Mouse (Mus musculus) heart, embryonic 11.5 days (tissue): ENCODE data around the gene Actb. TPM values are rescaled to one million over a fixed set of nuclear protein-coding genes. Genes with fewer than 3 reads are reported as not detected.

ENCODE experiments used
- ATAC-seq: fragments of 200-750 bp; cut with Nextera tagmentation; replicated peaks from 2 replicates; pipeline ENCODE4 v1.8.0; 2017; ENCODE audit warnings: moderate library complexity; ENCODE audit not compliant: insufficient number of reproducible peaks, low FRiP score, low TSS enrichment
- H3K27ac ChIP-seq: fragments of 300-500 bp; sonication (generic); 2 replicates; pipeline ENCODE4 v1.5.1; 2014; ENCODE audit warnings: mild to moderate bottlenecking, low read depth, low read length
- H3K27me3 ChIP-seq: fragments of 300-500 bp; sonication (generic); 2 replicates; pipeline ENCODE4 v1.6.1; 2014; ENCODE audit warnings: mild to moderate bottlenecking, low read length, mixed read lengths; ENCODE audit not compliant: control insufficient read depth, insufficient read depth
- H3K36me3 ChIP-seq: fragments of 300-500 bp; sonication (generic); 2 replicates; pipeline ENCODE4 v1.6.1; 2014; ENCODE audit warnings: mild to moderate bottlenecking, low read length, moderate library complexity, mixed read lengths; ENCODE audit not compliant: control insufficient read depth, insufficient read depth
- H3K4me1 ChIP-seq: fragments of 300-500 bp; sonication (generic); 2 replicates; pipeline ENCODE4 v1.6.1; 2014; ENCODE audit warnings: low read length; ENCODE audit not compliant: control insufficient read depth, insufficient read depth
- H3K4me2 ChIP-seq: fragments of 300-500 bp; sonication (generic); 2 replicates; pipeline ENCODE4 v1.6.1; 2014; ENCODE audit warnings: mild to moderate bottlenecking, moderate library complexity
- H3K4me3 ChIP-seq: fragments of 300-500 bp; sonication (generic); 2 replicates; pipeline ENCODE4 v1.5.1; 2014; ENCODE audit warnings: low read depth, low read length
- H3K9ac ChIP-seq: fragments of 300-500 bp; sonication (generic); 2 replicates; pipeline ENCODE4 v1.6.1; 2014; ENCODE audit warnings: mild to moderate bottlenecking, low read depth, low read length, moderate library complexity
- H3K9me3 ChIP-seq: fragments of 300-500 bp; sonication (generic); replicated peaks from 2 replicates; pipeline ENCODE4 v1.6.1; 2016; ENCODE audit warnings: low read length; ENCODE audit not compliant: control insufficient read depth
- WGBS: fragments of 180-500 bp; shearing (Covaris S2); extraction: QIAGEN DNeasy Blood & Tissue Kit; methylation state at CpG from one replicate; pipeline ENCODE4 v1.1.7; 2014; ENCODE audit not compliant: insufficient replicate concordance; 5-methylcytosine and 5-hydroxymethylcytosine counted together
- polyA plus RNA-seq: library from polyadenylated mRNA; unstranded; fragments of >200 nt; fragmentation: Nextera tagmentation; extraction: Ambion mirVana; gene quantifications from 2 replicates; pipeline ENCODE4 v1.2.1, GENCODE M21; 2014

Gene Actb
- polyA plus RNA-seq, 1 experiment from 2014 or later, result 8,290 TPM

DNA sequence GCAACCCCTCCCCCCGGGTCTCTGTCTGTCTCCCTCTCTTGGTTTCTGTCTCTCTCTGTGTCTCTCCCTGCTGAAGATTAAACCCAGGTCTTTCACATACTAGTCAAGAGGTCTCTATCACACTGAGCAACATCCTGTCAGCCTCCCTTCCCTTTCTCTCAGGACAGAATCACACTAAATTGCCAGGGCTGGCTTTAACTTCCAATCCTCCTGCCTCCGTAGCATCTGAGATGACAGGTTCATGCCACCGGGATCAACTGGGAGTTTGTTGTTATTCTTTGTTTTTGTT lies 20.3 kb upstream of the Actb start:
- H3K4me3 ChIP-seq, result no peak overlapping the region
- H3K4me1 ChIP-seq, result peaks cover 38% of the 10 kb centered on the region
- H3K9me3 ChIP-seq, result no peaks in the 10 kb centered on the region
- ATAC-seq, result no peak
- peak overlapping the region; percentile 62 for H3K9ac ChIP-seq
- no peaks in the 10 kb centered on the region for H3K27me3 ChIP-seq
- peak overlapping the region; percentile 93 for H3K27ac ChIP-seq
- WGBS, result 31% methylated on average over 3 of the region's 3 CpGs
- H3K36me3 ChIP-seq, result no peaks in the 10 kb centered on the region
- peak overlapping the region; percentile 46 for H3K4me2 ChIP-seq

DNA sequence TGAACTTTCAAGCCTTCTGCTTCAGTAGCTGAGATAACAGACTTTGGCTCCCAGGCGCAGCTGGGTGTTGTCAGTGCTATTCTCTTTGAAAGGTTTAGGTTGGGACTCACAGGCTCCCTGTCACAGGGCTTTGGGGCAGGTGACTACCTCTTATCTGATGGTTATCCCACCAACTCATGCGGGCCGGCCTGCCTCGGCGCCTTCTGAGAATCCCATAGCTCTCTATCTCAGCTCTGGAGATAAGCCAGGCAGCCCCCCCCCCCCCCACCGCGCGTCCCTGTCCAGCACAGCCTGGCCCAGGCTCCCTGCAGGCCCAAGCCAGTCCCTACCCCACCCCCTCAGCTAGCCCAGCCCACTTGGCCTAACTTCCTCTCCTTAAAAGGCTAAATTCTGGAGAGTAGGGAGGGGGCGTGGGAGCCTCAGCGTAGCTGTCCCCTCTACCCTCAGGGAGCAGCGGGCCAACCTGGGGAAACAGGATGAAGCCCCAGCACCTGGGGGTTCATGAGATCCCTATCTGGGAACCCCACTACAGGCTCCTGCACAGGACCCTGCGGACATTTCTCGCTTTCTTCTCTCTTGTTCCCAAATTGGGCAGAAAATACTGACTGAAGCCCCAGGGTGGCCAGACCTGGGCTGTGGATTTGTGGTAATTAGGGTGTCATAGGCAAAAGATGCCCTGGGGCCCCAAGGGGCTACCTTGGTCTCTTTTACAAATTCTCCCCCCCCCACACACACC lies 19.8 kb upstream of the Actb start:
- Histone ChIP-seq H3K27ac (peak overlapping the region; percentile 93), H3K9me3 (no peaks in the 10 kb centered on the region), H3K36me3 (no peaks in the 10 kb centered on the region), H3K27me3 (no peaks in the 10 kb centered on the region), H3K9ac (peak overlapping the region; percentile 62), H3K4me1 (peaks cover 36% of the 10 kb centered on the region), H3K4me3 (no peak overlapping the region), H3K4me2 (peak overlapping the region; percentile 46)
- ATAC-seq, result peak; percentile 77
- WGBS, result 4% methylated on average over 13 of the region's 13 CpGs

DNA sequence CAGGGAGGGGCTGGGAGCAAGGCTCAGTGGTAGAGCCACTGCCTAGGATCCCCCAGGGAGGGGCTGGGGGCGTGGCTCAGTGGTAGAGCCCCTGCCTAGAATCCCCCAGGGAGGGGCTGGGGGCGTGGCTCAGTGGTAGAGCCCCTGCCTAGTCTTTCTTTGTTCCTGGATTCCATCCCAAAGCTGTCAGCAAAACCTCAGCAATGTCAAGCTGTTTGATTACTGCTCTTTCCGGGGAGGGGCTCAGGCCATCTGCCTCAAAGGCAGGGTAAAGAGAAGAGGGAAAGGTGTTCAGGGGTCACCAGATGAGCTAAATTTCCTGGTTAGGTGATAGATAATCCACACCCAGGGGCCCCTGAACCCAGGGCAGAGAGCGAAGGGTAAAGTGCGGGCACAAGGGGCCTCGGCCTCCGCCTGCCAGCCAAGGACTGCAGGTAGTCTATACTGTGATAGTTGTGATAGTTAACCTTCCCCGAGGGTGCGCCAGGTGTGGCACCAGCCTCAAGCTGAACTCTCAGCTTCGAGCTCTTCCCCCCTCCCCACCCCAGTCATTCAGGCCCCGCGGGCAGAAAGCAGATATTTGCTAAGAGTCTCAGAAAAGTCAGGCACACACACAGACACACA lies 17.9 kb upstream of the Actb start:
- ATAC-seq, result no peak
- no peak overlapping the region for H3K27ac ChIP-seq
- H3K9ac ChIP-seq, result no peak overlapping the region
- H3K27me3 ChIP-seq, result no peaks in the 10 kb centered on the region
- no peaks in the 10 kb centered on the region for H3K36me3 ChIP-seq
- peaks cover 40% of the 10 kb centered on the region for H3K4me1 ChIP-seq
- no peaks in the 10 kb centered on the region for H3K9me3 ChIP-seq
- 69% methylated on average over 11 of the region's 12 CpGs for WGBS
- H3K4me3 ChIP-seq, result no peak overlapping the region
- no peak overlapping the region for H3K4me2 ChIP-seq

DNA sequence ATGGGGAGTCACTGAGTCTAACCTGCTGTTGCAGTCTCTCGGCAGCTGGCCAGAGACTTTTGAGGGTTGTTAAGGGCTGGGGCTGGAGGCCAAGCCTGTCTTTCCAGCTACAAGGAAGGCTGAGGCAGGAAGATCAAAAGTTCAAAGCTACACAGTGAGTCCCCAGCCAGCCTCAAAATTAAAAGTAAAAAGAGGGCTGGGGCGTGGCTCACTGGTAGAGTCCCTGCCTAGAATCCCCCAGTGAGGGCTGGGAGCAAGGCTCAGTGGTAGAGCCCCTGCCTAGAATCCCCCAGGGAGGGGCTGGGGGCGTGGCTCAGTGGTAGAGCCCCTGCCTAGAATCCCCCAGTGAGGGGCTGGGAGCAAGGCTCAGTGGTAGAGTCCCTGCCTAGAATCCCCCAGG lies 17.2 kb upstream of the Actb start:
- no peaks in the 10 kb centered on the region for H3K9me3 ChIP-seq
- peaks cover 37% of the 10 kb centered on the region for H3K4me1 ChIP-seq
- 71% methylated on average over 3 of the region's 3 CpGs for WGBS

DNA sequence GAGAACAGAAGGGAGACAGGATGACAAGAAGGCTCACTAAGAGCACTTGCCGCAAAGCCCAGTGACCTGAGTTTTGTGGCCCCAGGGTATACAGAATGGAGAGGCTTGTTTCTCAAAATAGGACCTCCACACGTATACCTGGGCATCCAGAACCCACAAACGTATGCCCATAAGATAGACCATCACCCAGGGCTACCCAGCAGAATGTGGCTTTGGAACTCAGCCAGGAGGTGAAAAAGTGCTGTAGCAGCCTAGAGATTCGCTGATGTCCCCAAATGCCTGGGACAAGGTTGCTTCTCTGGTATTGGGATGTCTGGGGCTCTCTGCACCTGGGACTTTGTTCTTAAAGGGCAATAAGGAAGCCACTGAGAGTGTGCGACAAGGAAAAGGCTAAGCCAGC lies 15.7 kb upstream of the Actb start:
- Histone ChIP-seq H3K27ac (no peak overlapping the region; the same call in 1 of the 2 replicates), H3K27me3 (no peaks in the 10 kb centered on the region), H3K4me2 (no peak overlapping the region), H3K4me3 (no peak overlapping the region), H3K4me1 (peaks cover 29% of the 10 kb centered on the region), H3K9me3 (no peaks in the 10 kb centered on the region), H3K9ac (no peak overlapping the region), H3K36me3 (no peaks in the 10 kb centered on the region)
- no peak for ATAC-seq
- 91% methylated on average over 5 of the region's 5 CpGs for WGBS

More for the DNA sequence above, 17.2 kb upstream of the Actb start:
- no peak overlapping the region for H3K9ac ChIP-seq
- H3K4me2 ChIP-seq, result no peak overlapping the region
- no peak overlapping the region for H3K27ac ChIP-seq
- no peaks in the 10 kb centered on the region for H3K36me3 ChIP-seq
- ATAC-seq, result no peak
- H3K27me3 ChIP-seq, result no peaks in the 10 kb centered on the region
- no peak overlapping the region for H3K4me3 ChIP-seq

DNA sequence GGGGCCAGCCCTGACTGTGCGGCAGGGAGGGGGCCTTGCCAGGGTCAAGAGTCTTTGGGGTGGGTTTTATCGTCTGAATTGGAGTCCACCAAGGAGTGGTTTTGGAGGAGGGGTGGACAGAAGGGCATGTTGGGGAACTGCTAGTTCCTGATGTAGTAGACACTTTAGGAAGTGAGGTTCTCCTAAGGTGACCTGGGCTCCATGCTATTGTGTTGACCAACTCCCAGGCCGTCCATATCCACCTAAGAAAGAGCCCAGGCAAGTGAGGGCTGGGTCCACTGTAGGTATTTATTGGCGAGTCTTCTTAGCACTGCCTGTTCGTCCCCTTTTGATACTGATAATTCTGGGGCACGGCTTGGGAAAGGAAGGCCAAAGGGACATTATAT lies 14.5 kb upstream of the Actb start:
- peak overlapping the region; percentile 17; the same call in 1 of the 2 replicates for H3K9ac ChIP-seq
- H3K4me2 ChIP-seq, result peak overlapping the region; percentile 27
- no peaks in the 10 kb centered on the region for H3K27me3 ChIP-seq
- H3K4me1 ChIP-seq, result peaks cover 17% of the 10 kb centered on the region
- 0 out of 2 replicates have a peak, but pooled peaks have one; percentile 11 for ATAC-seq
- no peaks in the 10 kb centered on the region for H3K9me3 ChIP-seq
- peak overlapping the region; percentile 78 for H3K27ac ChIP-seq
- WGBS, result 47% methylated on average over 6 of the region's 6 CpGs
- no peaks in the 10 kb centered on the region for H3K36me3 ChIP-seq
- no peak overlapping the region for H3K4me3 ChIP-seq

DNA sequence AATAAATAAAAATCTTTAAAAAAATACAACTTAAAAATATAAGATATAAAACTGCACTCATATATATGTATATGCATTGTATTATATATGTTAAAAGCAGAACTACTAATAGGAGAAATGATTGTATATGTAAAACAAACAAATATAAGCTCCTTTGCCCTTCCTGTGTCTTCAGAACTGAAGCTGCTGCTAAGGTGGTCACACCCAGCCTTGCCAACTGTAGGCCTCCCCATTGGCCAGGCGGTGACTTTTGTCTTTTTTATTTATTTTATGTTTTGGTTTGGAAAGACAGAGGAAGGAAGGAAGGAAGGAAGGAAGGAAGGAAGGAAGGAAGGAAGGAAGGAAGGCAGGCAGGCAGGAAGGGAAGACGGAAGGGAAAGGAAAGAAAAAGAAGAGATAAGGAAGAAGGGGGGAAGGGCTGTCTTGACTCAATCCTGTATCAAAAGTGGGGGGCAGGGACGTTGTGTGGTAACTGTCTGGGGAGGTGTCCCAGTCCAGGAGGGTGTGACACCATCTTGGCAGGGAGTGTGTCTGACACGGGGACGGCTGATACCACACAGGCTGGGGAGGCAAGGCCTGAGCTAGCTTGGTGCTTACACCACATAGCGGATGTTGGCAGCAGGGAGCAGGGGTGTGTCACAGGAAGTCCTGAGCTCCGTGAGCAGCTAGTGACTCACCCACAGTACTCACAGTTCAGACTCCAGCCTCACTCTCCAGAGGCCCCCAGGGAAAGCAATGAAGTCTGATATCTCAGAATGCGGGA lies 13.9 kb upstream of the Actb start:
- ATAC-seq, result peak; percentile 91
- peak overlapping the region; percentile 78 for H3K27ac ChIP-seq
- H3K9me3 ChIP-seq, result no peaks in the 10 kb centered on the region
- H3K4me1 ChIP-seq, result peaks cover 12% of the 10 kb centered on the region
- H3K4me3 ChIP-seq, result no peak overlapping the region
- H3K27me3 ChIP-seq, result no peaks in the 10 kb centered on the region
- H3K4me2 ChIP-seq, result peak overlapping the region; percentile 27
- WGBS, result 19% methylated on average over 8 of the region's 8 CpGs
- H3K9ac ChIP-seq, result peak overlapping the region; percentile 11; the same call in 1 of the 2 replicates
- no peaks in the 10 kb centered on the region for H3K36me3 ChIP-seq

DNA sequence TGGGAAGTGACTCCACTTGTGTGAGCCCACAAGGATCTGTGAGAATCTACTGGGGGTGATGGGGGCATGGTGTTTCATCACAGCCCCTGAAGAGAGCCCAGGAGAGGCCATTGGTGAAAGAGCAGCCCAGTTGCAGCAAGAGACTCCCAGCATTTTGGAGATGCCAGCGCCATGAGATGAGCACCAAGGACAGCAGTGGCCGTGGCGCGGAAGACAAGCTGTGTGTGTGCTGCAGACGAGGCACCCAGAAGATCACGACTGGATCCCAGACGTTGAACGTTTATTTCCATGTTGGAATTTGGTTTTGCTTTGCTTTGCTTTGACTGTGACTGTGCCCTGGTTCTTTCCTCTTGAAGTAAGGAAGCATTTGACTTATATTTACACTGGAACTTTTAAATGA lies 10.8 kb upstream of the Actb start:
- no peak overlapping the region for H3K9ac ChIP-seq
- peaks cover 10% of the 10 kb centered on the region for H3K4me1 ChIP-seq
- no peak overlapping the region for H3K27ac ChIP-seq
- no peaks in the 10 kb centered on the region for H3K27me3 ChIP-seq
- H3K9me3 ChIP-seq, result no peaks in the 10 kb centered on the region
- 88% methylated on average over 8 of the region's 8 CpGs for WGBS
- no peaks in the 10 kb centered on the region for H3K36me3 ChIP-seq
- H3K4me3 ChIP-seq, result no peak overlapping the region
- no peak overlapping the region for H3K4me2 ChIP-seq
- ATAC-seq, result no peak
